Mouse (Mus musculus) stomach, embryonic 16.5 days (tissue): ENCODE measurements at regions not wholly inside any gene's neighbourhood (a gene's known extent, or its start where the extent isn't known, plus 50 kb on each side); places are given as distances from the start of the nearest gene placed in this dataset.
A peak's percentile ranks its signal among the peaks of the same experiment; 100 is the strongest.

Experiments used
- ATAC-seq: fragments of 200-750 bp; cut with Nextera tagmentation; 2 replicates; pipeline ENCODE4 v1.8.0; 2017; ENCODE audit warnings: moderate number of reproducible peaks, moderate TSS enrichment; ENCODE audit not compliant: insufficient read depth, low FRiP score
- H3K27ac ChIP-seq: fragments of 300-500 bp; sonication (generic); 2 replicates; pipeline ENCODE4 v1.5.1; 2014; ENCODE audit warnings: low read length
- H3K27me3 ChIP-seq: fragments of 300-500 bp; sonication (generic); 2 replicates; pipeline ENCODE4 v1.6.1; 2014; ENCODE audit warnings: low read length, control low read depth, mixed read lengths; ENCODE audit not compliant: control insufficient read depth, insufficient read depth
- H3K36me3 ChIP-seq: fragments of 300-500 bp; sonication (generic); 2 replicates; pipeline ENCODE4 v1.6.1; 2014; ENCODE audit warnings: low read length; ENCODE audit not compliant: control insufficient read depth, insufficient read depth
- H3K4me1 ChIP-seq: fragments of 300-500 bp; sonication (generic); 2 replicates; pipeline ENCODE4 v1.6.1; 2014; ENCODE audit warnings: low read length, control low read depth, mixed read lengths; ENCODE audit not compliant: control insufficient read depth, insufficient read depth
- H3K4me2 ChIP-seq: fragments of 300-500 bp; sonication (generic); 2 replicates; pipeline ENCODE4 v1.6.1; 2014; ENCODE audit warnings: low read depth, low read length, mixed read lengths
- H3K4me3 ChIP-seq: fragments of 300-500 bp; sonication (generic); replicated peaks from 2 replicates; pipeline ENCODE4 v1.5.1; 2014; ENCODE audit warnings: mild to moderate bottlenecking, low read length
- H3K9ac ChIP-seq: fragments of 300-500 bp; sonication (generic); 2 replicates; pipeline ENCODE4 v1.6.1; 2014; ENCODE audit warnings: low read length
- H3K9me3 ChIP-seq: fragments of 300-500 bp; sonication (generic); replicated peaks from 2 replicates; pipeline ENCODE4 v1.6.1; 2016; ENCODE audit warnings: low read length, control low read depth; ENCODE audit not compliant: control insufficient read depth
- WGBS: fragments of 180-500 bp; shearing (Covaris S2); extraction: QIAGEN DNeasy Blood & Tissue Kit; methylation state at CpG from one replicate; pipeline ENCODE4 v1.1.7; 2014; 5-methylcytosine and 5-hydroxymethylcytosine counted together

- WGBS: 92% methylated on average over 2 of the region's 2 CpGs
These were observed 523.2 kb upstream of the Tmem132c start for GRCm38 (mm10) chr5:126718421-126718820.

DNA sequence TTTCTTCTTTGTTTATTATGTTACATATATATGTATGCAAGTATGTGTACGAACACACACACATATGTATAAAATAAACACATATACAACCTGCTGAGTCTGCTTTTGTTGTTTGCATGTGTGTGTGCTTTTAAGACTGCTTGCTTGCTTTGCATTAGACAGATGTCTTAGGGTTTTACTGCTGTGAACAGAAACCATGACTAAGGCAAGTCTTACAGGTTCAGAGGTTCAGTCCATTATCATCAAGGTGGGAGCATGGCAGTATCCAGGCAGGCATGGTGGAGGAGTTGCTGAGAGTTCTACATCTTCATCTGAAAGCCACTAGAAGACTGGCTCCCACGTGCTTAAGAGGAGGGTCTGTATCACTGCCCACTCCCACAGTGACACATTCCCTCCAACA is 520.3 kb upstream of the Tmem132c start:
- WGBS: 80% methylated on average over 2 of the region's 2 CpGs
- Histone ChIP-seq H3K4me2 (no peak overlapping the region), H3K9ac (no peak overlapping the region), H3K9me3 (no peaks in the 10 kb centered on the region), H3K4me3 (no peak overlapping the region), H3K4me1 (no peaks in the 10 kb centered on the region), H3K27me3 (no peaks in the 10 kb centered on the region), H3K36me3 (no peaks in the 10 kb centered on the region), H3K27ac (no peak overlapping the region)
- no peak for ATAC-seq

More at GRCm38 (mm10) chr5:126718421-126718820, 523.2 kb upstream of the Tmem132c start:
- H3K4me3 ChIP-seq: no peak overlapping the region
- no peaks in the 10 kb centered on the region for H3K36me3 ChIP-seq
- H3K27ac ChIP-seq: no peak overlapping the region
- H3K9ac ChIP-seq: no peak overlapping the region
- no peak overlapping the region for H3K4me2 ChIP-seq
- no peaks in the 10 kb centered on the region for H3K4me1 ChIP-seq
- ATAC-seq: no peak
- H3K27me3 ChIP-seq: no peaks in the 10 kb centered on the region
- no peaks in the 10 kb centered on the region for H3K9me3 ChIP-seq

GRCm38 (mm10) chr5:126723304-126724295 is 518.0 kb upstream of the Tmem132c start:
- Histone ChIP-seq H3K27me3 (no peaks in the 10 kb centered on the region), H3K4me2 (no peak overlapping the region), H3K4me3 (no peak overlapping the region), H3K36me3 (no peaks in the 10 kb centered on the region), H3K9ac (no peak overlapping the region), H3K4me1 (no peaks in the 10 kb centered on the region), H3K9me3 (no peaks in the 10 kb centered on the region), H3K27ac (no peak overlapping the region)
- ATAC-seq: no peak
- WGBS: 66% methylated on average over 10 of the region's 10 CpGs

GRCm38 (mm10) chr5:126724329-126724728 is 517.3 kb upstream of the Tmem132c start:
- Histone ChIP-seq H3K9ac (no peak overlapping the region), H3K36me3 (no peaks in the 10 kb centered on the region), H3K27me3 (no peaks in the 10 kb centered on the region), H3K4me3 (no peak overlapping the region), H3K27ac (no peak overlapping the region), H3K4me2 (no peak overlapping the region), H3K9me3 (no peaks in the 10 kb centered on the region), H3K4me1 (no peaks in the 10 kb centered on the region)
- ATAC-seq: no peak
- 78% methylated on average over 9 of the region's 9 CpGs for WGBS

- Histone ChIP-seq H3K4me3 (peak overlapping the region; percentile 29), H3K36me3 (no peaks in the 10 kb centered on the region), H3K9ac (0 out of 2 replicates have a peak overlapping the region, but pooled peaks have one; percentile 57), H3K4me2 (peak overlapping the region; percentile 49), H3K27me3 (no peaks in the 10 kb centered on the region), H3K9me3 (no peaks in the 10 kb centered on the region), H3K4me1 (no peaks in the 10 kb centered on the region), H3K27ac (no peak overlapping the region)
- 4% methylated on average over 7 of the region's 15 CpGs for WGBS
- ATAC-seq: no peak
These were observed 508.1 kb upstream of the Tmem132c start for GRCm38 (mm10) chr5:126733470-126733869.

- Histone ChIP-seq H3K27me3 (no peaks in the 10 kb centered on the region), H3K4me3 (no peak overlapping the region), H3K27ac (no peak overlapping the region), H3K4me2 (no peak overlapping the region), H3K9me3 (no peaks in the 10 kb centered on the region), H3K36me3 (no peaks in the 10 kb centered on the region), H3K4me1 (no peaks in the 10 kb centered on the region), H3K9ac (no peak overlapping the region)
- no peak for ATAC-seq
These were observed 505.9 kb upstream of the Tmem132c start for GRCm38 (mm10) chr5:126735733-126736132.

DNA sequence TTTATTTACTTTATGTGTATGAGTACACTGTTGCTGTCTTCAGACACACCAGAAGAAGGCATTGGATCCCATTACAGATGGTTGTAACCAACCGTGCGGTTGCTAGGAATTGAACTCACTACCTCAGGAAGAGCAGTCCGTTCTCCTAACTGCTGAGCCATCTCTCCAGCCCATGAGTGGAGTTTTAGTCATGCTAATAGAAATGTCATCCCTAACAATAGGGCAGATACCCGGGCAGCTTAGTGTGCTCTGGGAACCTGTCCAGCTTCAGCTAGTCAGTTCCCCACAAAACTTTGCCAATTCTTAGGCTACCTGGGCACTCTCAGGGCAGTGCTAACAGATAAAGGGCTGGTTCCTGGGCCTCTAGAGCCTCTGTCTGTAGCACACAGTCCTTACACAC is 503.9 kb upstream of the Tmem132c start:
- no peak overlapping the region for H3K9ac ChIP-seq
- no peaks in the 10 kb centered on the region for H3K36me3 ChIP-seq
- H3K27ac ChIP-seq: no peak overlapping the region
- H3K4me3 ChIP-seq: no peak overlapping the region
- H3K4me1 ChIP-seq: no peaks in the 10 kb centered on the region
- no peaks in the 10 kb centered on the region for H3K27me3 ChIP-seq
- 76% methylated on average over 4 of the region's 4 CpGs for WGBS
- no peak for ATAC-seq
- H3K9me3 ChIP-seq: no peaks in the 10 kb centered on the region
- no peak overlapping the region for H3K4me2 ChIP-seq

GRCm38 (mm10) chr5:126740861-126741410 is 500.7 kb upstream of the Tmem132c start:
- no peaks in the 10 kb centered on the region for H3K4me1 ChIP-seq
- 50% methylated on average over 10 of the region's 10 CpGs for WGBS
- H3K36me3 ChIP-seq: no peaks in the 10 kb centered on the region
- ATAC-seq: no peak
- no peak overlapping the region for H3K4me2 ChIP-seq
- H3K9me3 ChIP-seq: 0 out of 2 replicates have a peak, but pooled peaks cover 3% of the 10 kb centered on the region
- H3K27me3 ChIP-seq: no peaks in the 10 kb centered on the region
- H3K4me3 ChIP-seq: no peak overlapping the region
- no peak overlapping the region for H3K27ac ChIP-seq
- H3K9ac ChIP-seq: no peak overlapping the region

- H3K36me3 ChIP-seq: no peaks in the 10 kb centered on the region
- H3K4me3 ChIP-seq: no peak overlapping the region
- no peaks in the 10 kb centered on the region for H3K9me3 ChIP-seq
- H3K27ac ChIP-seq: no peak overlapping the region
- WGBS: 20% methylated on average over 1 of the region's 1 CpGs
- no peaks in the 10 kb centered on the region for H3K27me3 ChIP-seq
- no peaks in the 10 kb centered on the region for H3K4me1 ChIP-seq
- no peak for ATAC-seq
- H3K4me2 ChIP-seq: no peak overlapping the region
- no peak overlapping the region for H3K9ac ChIP-seq
These were observed 486.5 kb upstream of the Tmem132c start for GRCm38 (mm10) chr5:126755107-126755506.
